Mouse (Mus musculus) heart, embryonic 14.5 days (tissue): ENCODE data around the gene Ltbp1. TPM values are rescaled to one million over a fixed set of nuclear protein-coding genes. Genes with fewer than 3 reads are reported as not detected.

Experiments
- ATAC-seq: fragments of 200-750 bp; cut with Nextera tagmentation; 2 replicates; pipeline ENCODE4 v1.8.0; 2017; ENCODE audit warnings: low read depth, moderate TSS enrichment; ENCODE audit not compliant: insufficient number of reproducible peaks, insufficient read depth, low FRiP score
- H3K27ac ChIP-seq, 2 experiments: fragments of 200-500 bp in 1 of 2; fragments of 300-500 bp in 1 of 2; sonication (generic) in 1 of 2; replicated peaks in 1 of 2; 2 replicates each; pipeline ENCODE4 v1.5.1; 2012 to 2014; ENCODE audit warnings: low read depth in 2 of 2, low read length in 2 of 2, control low read depth in 1 of 2, mild to moderate bottlenecking in 1 of 2, mixed read lengths in 1 of 2; ENCODE audit not compliant: control insufficient read depth in 1 of 2, insufficient read depth in 1 of 2
- H3K27me3 ChIP-seq: fragments of 300-500 bp; sonication (generic); 2 replicates; pipeline ENCODE4 v1.6.1; 2014; ENCODE audit warnings: mild to moderate bottlenecking, low read length, control low read depth; ENCODE audit not compliant: control insufficient read depth, insufficient read depth
- H3K36me3 ChIP-seq: fragments of 300-500 bp; sonication (generic); 2 replicates; pipeline ENCODE4 v1.6.1; 2014; ENCODE audit warnings: mild to moderate bottlenecking, control low read depth, low read length, mixed read lengths; ENCODE audit not compliant: control insufficient read depth, insufficient read depth
- H3K4me1 ChIP-seq, 2 experiments: fragments of 200-500 bp in 1 of 2; fragments of 300-500 bp in 1 of 2; sonication (generic) in 1 of 2; 2 replicates each; pipeline ENCODE4 v1.6.1; 2012 to 2014; ENCODE audit warnings: low read length in 2 of 2, control low read depth in 1 of 2, mixed read lengths in 1 of 2; ENCODE audit not compliant: control insufficient read depth in 2 of 2, insufficient read depth in 2 of 2
- H3K4me2 ChIP-seq: fragments of 300-500 bp; sonication (generic); 2 replicates; pipeline ENCODE4 v1.6.1; 2014; ENCODE audit warnings: mild to moderate bottlenecking, low read length
- H3K4me3 ChIP-seq, 2 experiments: fragments of 200-500 bp in 1 of 2; fragments of 300-500 bp in 1 of 2; sonication (generic) in 1 of 2; 2 replicates each; pipeline ENCODE4 v1.5.1; 2012 to 2014; ENCODE audit warnings: low read length in 2 of 2, mild to moderate bottlenecking in 2 of 2, control low read depth in 1 of 2, low read depth in 1 of 2, moderate library complexity in 1 of 2; ENCODE audit not compliant: control insufficient read depth in 1 of 2, insufficient read depth in 1 of 2
- H3K9ac ChIP-seq: fragments of 300-500 bp; sonication (generic); 2 replicates; pipeline ENCODE4 v1.6.1; 2014; ENCODE audit warnings: mild to moderate bottlenecking, low read length
- H3K9me3 ChIP-seq: fragments of 300-500 bp; sonication (generic); 2 replicates; pipeline ENCODE4 v1.6.1; 2016; ENCODE audit warnings: low read length, control low read depth; ENCODE audit not compliant: control insufficient read depth
- WGBS: fragments of 180-500 bp; shearing (Covaris S2); extraction: QIAGEN DNeasy Blood & Tissue Kit; methylation state at CpG from one replicate; pipeline ENCODE4 v1.1.7; 2014; 5-methylcytosine and 5-hydroxymethylcytosine counted together
- polyA plus RNA-seq: library from polyadenylated mRNA; unstranded; fragments of >200 nt; fragmentation: Nextera tagmentation; extraction: Ambion mirVana; gene quantifications from 2 replicates; pipeline ENCODE4 v1.2.1, GENCODE M21; 2014

Gene Ltbp1
- polyA plus RNA-seq, 1 experiment from 2014 or later = 38.1 TPM

GRCm38 (mm10) chr17:75110252-75111205, 105.2 kb downstream of the Ltbp1 start:
- Histone ChIP-seq H3K36me3 (no peaks in the 10 kb centered on the region), H3K27me3 (no peaks in the 10 kb centered on the region), H3K4me2 (no peak overlapping the region), H3K9ac (no peak overlapping the region), H3K4me3 (no peak overlapping the region), H3K4me1 (peaks cover 0 to 3% of the 10 kb centered on the region in 2 experiments; a peak in 1 of 4 replicates), H3K9me3 (no peaks in the 10 kb centered on the region), H3K27ac (no peak overlapping the region)
- 83% methylated on average over 16 of the region's 16 CpGs for WGBS
- ATAC-seq = no peak

- WGBS = 82% methylated on average over 8 of the region's 8 CpGs
- ATAC-seq = no peak
- no peaks in the 10 kb centered on the region for H3K36me3 ChIP-seq
Measured at GRCm38 (mm10) chr17:75115594-75115993, 110.2 kb downstream of the Ltbp1 start.

GRCm38 (mm10) chr17:75118896-75119295, 113.5 kb downstream of the Ltbp1 start:
- no peak overlapping the region for H3K9ac ChIP-seq
- no peaks in the 10 kb centered on the region for H3K36me3 ChIP-seq
- ATAC-seq = no peak
- H3K27me3 ChIP-seq = no peaks in the 10 kb centered on the region
- peaks cover 5 to 11% of the 10 kb centered on the region in 2 experiments for H3K4me1 ChIP-seq
- no peaks in the 10 kb centered on the region for H3K9me3 ChIP-seq
- H3K4me2 ChIP-seq = no peak overlapping the region
- no peak overlapping the region for H3K27ac ChIP-seq
- WGBS = 82% methylated on average over 3 of the region's 3 CpGs
- H3K4me3 ChIP-seq = no peak overlapping the region

More at GRCm38 (mm10) chr17:75115594-75115993, 110.2 kb downstream of the Ltbp1 start:
- H3K27me3 ChIP-seq = no peaks in the 10 kb centered on the region
- H3K9me3 ChIP-seq = no peaks in the 10 kb centered on the region
- H3K4me3 ChIP-seq = no peak overlapping the region
- H3K4me1 ChIP-seq = peaks cover 5 to 14% of the 10 kb centered on the region in 2 experiments
- H3K27ac ChIP-seq = no peak overlapping the region
- H3K4me2 ChIP-seq = no peak overlapping the region
- no peak overlapping the region for H3K9ac ChIP-seq

- no peak overlapping the region for H3K27ac ChIP-seq
- H3K4me2 ChIP-seq = no peak overlapping the region
- no peak overlapping the region for H3K9ac ChIP-seq
- WGBS = 60% methylated on average over 3 of the region's 3 CpGs
- no peak overlapping the region for H3K4me3 ChIP-seq
- no peak for ATAC-seq
- no peaks in the 10 kb centered on the region for H3K9me3 ChIP-seq
- no peaks in the 10 kb centered on the region for H3K27me3 ChIP-seq
- peaks cover 5 to 11% of the 10 kb centered on the region in 2 experiments for H3K4me1 ChIP-seq
- H3K36me3 ChIP-seq = no peaks in the 10 kb centered on the region
Measured at GRCm38 (mm10) chr17:75119422-75119821, 114.1 kb downstream of the Ltbp1 start.

GRCm38 (mm10) chr17:75120071-75120470, 114.7 kb downstream of the Ltbp1 start:
- Histone ChIP-seq H3K27ac (no peak overlapping the region), H3K4me2 (no peak overlapping the region), H3K9ac (no peak overlapping the region), H3K36me3 (no peaks in the 10 kb centered on the region), H3K4me1 (peaks cover 5 to 11% of the 10 kb centered on the region in 2 experiments), H3K9me3 (no peaks in the 10 kb centered on the region), H3K27me3 (no peaks in the 10 kb centered on the region), H3K4me3 (no peak overlapping the region)
- 66% methylated on average over 6 of the region's 6 CpGs for WGBS
- ATAC-seq = no peak

- Histone ChIP-seq H3K9me3 (no peaks in the 10 kb centered on the region), H3K36me3 (no peaks in the 10 kb centered on the region), H3K27me3 (no peaks in the 10 kb centered on the region), H3K27ac (no peak overlapping the region), H3K4me2 (no peak overlapping the region), H3K4me1 (no peaks in the 10 kb centered on the region), H3K4me3 (no peak overlapping the region), H3K9ac (no peak overlapping the region)
- no peak for ATAC-seq
- WGBS = 64% methylated on average over 8 of the region's 8 CpGs
Measured at GRCm38 (mm10) chr17:75122584-75123282, 117.4 kb downstream of the Ltbp1 start.

GRCm38 (mm10) chr17:75128337-75128935, 123.1 kb downstream of the Ltbp1 start:
- no peak overlapping the region for H3K9ac ChIP-seq
- no peaks in the 10 kb centered on the region for H3K9me3 ChIP-seq
- H3K27me3 ChIP-seq = no peaks in the 10 kb centered on the region
- no peak overlapping the region for H3K4me3 ChIP-seq
- H3K4me1 ChIP-seq = no peaks in the 10 kb centered on the region; a peak in 1 of 4 replicates
- no peak for ATAC-seq
- H3K4me2 ChIP-seq = no peak overlapping the region
- 55% methylated on average over 8 of the region's 8 CpGs for WGBS
- no peak overlapping the region for H3K27ac ChIP-seq
- no peaks in the 10 kb centered on the region for H3K36me3 ChIP-seq
